Comparison of ENCODE assay signal across 8 mouse cellular contexts in genomic region chrX:12081741-12082155, GRCm38 (mm10).
DNase-seq lines count a peak whose midpoint lies in the region; ATAC-seq and TF ChIP-seq lines count a peak whose summit lies in the region.

No protein-coding gene starts in this region.

- no peak overlapping the region for H3K9ac ChIP-seq in neural tube, embryonic 11.5 days (ENCODE audit: low read length)
- no peak overlapping the region for H3K9ac ChIP-seq in embryonic facial prominence, embryonic 15.5 days
- H3K9ac ChIP-seq in intestine, postnatal 0 days (ENCODE audit: low read depth, low read length): no peak overlapping the region
- H3K9ac ChIP-seq in neural tube, embryonic 14.5 days (replicated peaks; ENCODE audit: low read depth, low read length): no peak overlapping the region; the same call in 1 of the 2 replicates

- DNase-seq in neural tube, embryonic 11.5 days (ENCODE audit: low spot score): no peak
- DNase-seq in neural tube, embryonic 10.5 days (ENCODE audit: extremely low spot score, low spot score): no peak
- no peak for DNase-seq in spleen, postnatal 36 days (ENCODE audit: low spot score in 2 of 2)
- DNase-seq in layer of hippocampus, adult 18-20 months (ENCODE audit: low spot score in 2 of 2): no peak

- peaks cover 69% of the 10 kb centered on the region for H3K27me3 ChIP-seq in neural tube, embryonic 11.5 days (ENCODE audit: control insufficient read depth, insufficient read depth, low read length)
- H3K27me3 ChIP-seq in embryonic facial prominence, embryonic 15.5 days: peaks cover 79% of the 10 kb centered on the region
- H3K27me3 ChIP-seq in intestine, postnatal 0 days (replicated peaks; ENCODE audit: control insufficient read depth, insufficient read depth, low read length): peaks cover 27% of the 10 kb centered on the region
- peaks cover 11% of the 10 kb centered on the region; the same call in 1 of the 2 replicates for H3K27me3 ChIP-seq in neural tube, embryonic 14.5 days (ENCODE audit: control insufficient read depth, insufficient read depth, low read length)

- no peak overlapping the region for H3K27ac ChIP-seq in neural tube, embryonic 11.5 days (ENCODE audit: low read depth, low read length)
- no peak overlapping the region for H3K27ac ChIP-seq in embryonic facial prominence, embryonic 15.5 days (replicated peaks)
- H3K27ac ChIP-seq in intestine, postnatal 0 days (ENCODE audit: low read depth, low read length): no peak overlapping the region
- no peak overlapping the region for H3K27ac ChIP-seq in neural tube, embryonic 14.5 days (ENCODE audit: low read depth, low read length)

- H3K36me3 ChIP-seq in neural tube, embryonic 11.5 days (ENCODE audit: control insufficient read depth, insufficient read depth, low read length): no peaks in the 10 kb centered on the region
- no peaks in the 10 kb centered on the region for H3K36me3 ChIP-seq in embryonic facial prominence, embryonic 15.5 days
- H3K36me3 ChIP-seq in intestine, postnatal 0 days (ENCODE audit: control insufficient read depth, insufficient read depth): no peaks in the 10 kb centered on the region
- H3K36me3 ChIP-seq in neural tube, embryonic 14.5 days (ENCODE audit: control insufficient read depth, insufficient read depth, low read length): no peaks in the 10 kb centered on the region

- TF ChIP-seq CTCF in intestine, postnatal 0 days (IDR thresholded peaks at IDR 0.05; ENCODE audit: low read depth): no peak

- H3K4me1 ChIP-seq in neural tube, embryonic 11.5 days (ENCODE audit: control insufficient read depth, insufficient read depth, low read length): peaks cover 13% of the 10 kb centered on the region; the same call in 1 of the 2 replicates
- peaks cover 15% of the 10 kb centered on the region for H3K4me1 ChIP-seq in embryonic facial prominence, embryonic 15.5 days
- H3K4me1 ChIP-seq in intestine, postnatal 0 days (replicated peaks; ENCODE audit: control insufficient read depth, insufficient read depth, low read length): no peaks in the 10 kb centered on the region
- 0 out of 2 replicates have a peak, but pooled peaks cover 6% of the 10 kb centered on the region for H3K4me1 ChIP-seq in neural tube, embryonic 14.5 days (ENCODE audit: control insufficient read depth, insufficient read depth, low read length)

- 3% methylated on average over 22 of the region's 22 CpGs for WGBS in neural tube, embryonic 11.5 days
- WGBS in embryonic facial prominence, embryonic 15.5 days: 13% methylated on average over 20 of the region's 22 CpGs
- 39% methylated on average over 22 of the region's 22 CpGs for WGBS in intestine, postnatal 0 days
- WGBS in neural tube, embryonic 14.5 days: 10% methylated on average over 22 of the region's 22 CpGs

- H3K4me2 ChIP-seq in neural tube, embryonic 11.5 days (ENCODE audit: low read depth): peak overlapping the region; percentile 70
- H3K4me2 ChIP-seq in embryonic facial prominence, embryonic 15.5 days (replicated peaks): peak overlapping the region; percentile 71
- H3K4me2 ChIP-seq in intestine, postnatal 0 days (replicated peaks; ENCODE audit: low read depth): peak overlapping the region; percentile 83
- peak overlapping the region; percentile 60 for H3K4me2 ChIP-seq in neural tube, embryonic 14.5 days (ENCODE audit: low read depth, low read length)

- ATAC-seq in neural tube, embryonic 11.5 days (ENCODE audit: insufficient read depth, low FRiP score, low TSS enrichment): no peak
- ATAC-seq in embryonic facial prominence, embryonic 15.5 days (ENCODE audit: insufficient number of reproducible peaks, low FRiP score, low TSS enrichment, low read depth): no peak
- no peak for ATAC-seq in intestine, postnatal 0 days
- ATAC-seq in neural tube, embryonic 14.5 days (ENCODE audit: low read depth): no peak
- no peak for ATAC-seq in cerebellum, adult (ENCODE audit: insufficient number of reproducible peaks, low FRiP score, low TSS enrichment)

- no peaks in the 10 kb centered on the region for H3K9me3 ChIP-seq in neural tube, embryonic 11.5 days (ENCODE audit: control insufficient read depth, low read length)
- no peaks in the 10 kb centered on the region for H3K9me3 ChIP-seq in embryonic facial prominence, embryonic 15.5 days (replicated peaks)
- H3K9me3 ChIP-seq in intestine, postnatal 0 days (ENCODE audit: control insufficient read depth): no peaks in the 10 kb centered on the region
- no peaks in the 10 kb centered on the region for H3K9me3 ChIP-seq in neural tube, embryonic 14.5 days (ENCODE audit: control insufficient read depth, low read length)

- H3K4me3 ChIP-seq in neural tube, embryonic 11.5 days (ENCODE audit: low read depth, low read length): no peak overlapping the region
- H3K4me3 ChIP-seq in embryonic facial prominence, embryonic 15.5 days (replicated peaks): peak overlapping the region; percentile 58; the same call in 1 of the 2 replicates
- H3K4me3 ChIP-seq in intestine, postnatal 0 days (ENCODE audit: low read depth, low read length): 0 out of 2 replicates have a peak overlapping the region, but pooled peaks have one; percentile 64
- H3K4me3 ChIP-seq in neural tube, embryonic 14.5 days (ENCODE audit: low read depth, low read length): peak overlapping the region; percentile 7; the same call in 1 of the 2 replicates
